Mouse (Mus musculus) liver, embryonic 13.5 days (tissue): ENCODE data around the gene Ccnjl. TPM values are rescaled to one million over a fixed set of nuclear protein-coding genes. Genes with fewer than 3 reads are reported as not detected.

Source experiments
- ATAC-seq: fragments of 200-750 bp; cut with Nextera tagmentation; 2 replicates; pipeline ENCODE4 v1.8.0; 2017; ENCODE audit warnings: low read depth, mild to moderate bottlenecking, moderate number of reproducible peaks, moderate library complexity
- DNase-seq: peaks from one replicate; pipeline ENCODE4 v3.0.0; 2022
- H3K27ac ChIP-seq: fragments of 300-500 bp; sonication (generic); 2 replicates; pipeline ENCODE4 v1.5.1; 2015; ENCODE audit warnings: moderate library complexity, mild to moderate bottlenecking, inconsistent platforms
- H3K27me3 ChIP-seq: fragments of 300-500 bp; sonication (generic); 2 replicates; pipeline ENCODE4 v1.6.1; 2015; ENCODE audit warnings: mild to moderate bottlenecking, inconsistent platforms
- H3K36me3 ChIP-seq: fragments of 300-500 bp; sonication (generic); 2 replicates; pipeline ENCODE4 v1.6.1; 2015; ENCODE audit warnings: mild to moderate bottlenecking, inconsistent platforms
- H3K4me1 ChIP-seq: fragments of 300-500 bp; sonication (generic); replicated peaks from 2 replicates; pipeline ENCODE4 v1.6.1; 2015; ENCODE audit warnings: inconsistent platforms
- H3K4me2 ChIP-seq: fragments of 300-500 bp; sonication (generic); 2 replicates; pipeline ENCODE4 v1.6.1; 2015; ENCODE audit warnings: inconsistent platforms, mild to moderate bottlenecking, moderate library complexity
- H3K4me3 ChIP-seq: fragments of 300-500 bp; sonication (generic); replicated peaks from 2 replicates; pipeline ENCODE4 v1.5.1; 2015; ENCODE audit warnings: mild to moderate bottlenecking, inconsistent platforms
- H3K9ac ChIP-seq: fragments of 300-500 bp; sonication (generic); 2 replicates; pipeline ENCODE4 v1.6.1; 2015; ENCODE audit warnings: mild to moderate bottlenecking, inconsistent platforms
- H3K9me3 ChIP-seq: fragments of 300-500 bp; sonication (generic); replicated peaks from 2 replicates; pipeline ENCODE4 v1.6.1; 2016; ENCODE audit warnings: inconsistent platforms
- WGBS: fragments of 180-500 bp; shearing (Covaris S2); methylation state at CpG from one replicate; pipeline ENCODE4 v1.1.7; 2015; ENCODE audit not compliant: insufficient replicate concordance; 5-methylcytosine and 5-hydroxymethylcytosine counted together
- polyA plus RNA-seq: library from polyadenylated mRNA; unstranded; fragments of >200 nt; fragmentation: Nextera tagmentation; extraction: Ambion mirVana; gene quantifications from 2 replicates; pipeline ENCODE4 v1.2.1, GENCODE M21; 2015

Ccnjl gene
- polyA plus RNA-seq, 1 experiment from 2014 or later: 2.7 TPM

GRCm38 (mm10) chr11:43632566-43632965 lies 104.0 kb downstream of the Ccnjl start:
- WGBS: 10% methylated on average over 4 of the region's 4 CpGs
- Histone ChIP-seq H3K4me2 (no peak overlapping the region), H3K9me3 (no peaks in the 10 kb centered on the region), H3K36me3 (no peaks in the 10 kb centered on the region), H3K27me3 (no peaks in the 10 kb centered on the region), H3K4me1 (peaks cover 29% of the 10 kb centered on the region), H3K9ac (no peak overlapping the region), H3K27ac (peak overlapping the region; percentile 57; the same call in 1 of the 2 replicates), H3K4me3 (no peak overlapping the region)
- DNase-seq (no peak), ATAC-seq (no peak)

- peaks cover 29% of the 10 kb centered on the region for H3K4me1 ChIP-seq
- H3K9me3 ChIP-seq: no peaks in the 10 kb centered on the region
- no peak overlapping the region for H3K27ac ChIP-seq
- H3K4me2 ChIP-seq: no peak overlapping the region
- DNase-seq: no peak
- H3K4me3 ChIP-seq: no peak overlapping the region
- no peaks in the 10 kb centered on the region for H3K36me3 ChIP-seq
- H3K9ac ChIP-seq: no peak overlapping the region
- 46% methylated on average over 6 of the region's 6 CpGs for WGBS
- ATAC-seq: no peak
- H3K27me3 ChIP-seq: no peaks in the 10 kb centered on the region
These were observed 104.6 kb downstream of the Ccnjl start for GRCm38 (mm10) chr11:43633165-43633564.

GRCm38 (mm10) chr11:43633658-43634401 lies 105.2 kb downstream of the Ccnjl start:
- DNase-seq (no peak), ATAC-seq (peak; percentile 19; the same call in 1 of the 2 replicates)
- H3K4me1 ChIP-seq: peaks cover 29% of the 10 kb centered on the region
- H3K27me3 ChIP-seq: no peaks in the 10 kb centered on the region
- H3K27ac ChIP-seq: no peak overlapping the region
- 24% methylated on average over 19 of the region's 19 CpGs for WGBS
- H3K9ac ChIP-seq: no peak overlapping the region
- no peaks in the 10 kb centered on the region for H3K9me3 ChIP-seq
- no peak overlapping the region for H3K4me3 ChIP-seq
- no peaks in the 10 kb centered on the region for H3K36me3 ChIP-seq
- H3K4me2 ChIP-seq: peak overlapping the region; percentile 19; the same call in 1 of the 2 replicates

Other genes starting within 250 kb of the Ccnjl start
- 57.5 and 61.2 TPM in 2 replicates for gene Pttg1, start 102.5 kb upstream of the Ccnjl start, polyA plus RNA-seq
- gene Slu7, start 95.0 kb upstream of the Ccnjl start, polyA plus RNA-seq: 28.4 and 31.7 TPM in 2 replicates
- 0.54 and 1.0 TPM in 2 replicates for gene C1qtnf2, start 54.5 kb upstream of the Ccnjl start, polyA plus RNA-seq
- gene 4933415A04Rik, start 58.3 kb downstream of the Ccnjl start, polyA plus RNA-seq: 0.73 and 0.93 TPM in 2 replicates
- gene Fabp6, start 72.8 kb downstream of the Ccnjl start, polyA plus RNA-seq: not detected in 2 replicates
- gene Pwwp2a, start 153.2 kb downstream of the Ccnjl start, polyA plus RNA-seq: 9.6 and 11.5 TPM in 2 replicates
- 47.7 and 55.2 TPM in 2 replicates for gene Ttc1, start 219.2 kb downstream of the Ccnjl start, polyA plus RNA-seq